Mouse (Mus musculus) forebrain, embryonic 14.5 days (tissue): ENCODE measurements around the gene Tmem63b. TPM values are rescaled to one million over a fixed set of nuclear protein-coding genes. Genes with fewer than 3 reads are reported as not detected.

Source experiments
- ATAC-seq: fragments of 200-750 bp; cut with Nextera tagmentation; 2 replicates; pipeline ENCODE4 v1.8.0; 2017; ENCODE audit warnings: mild to moderate bottlenecking, moderate library complexity
- DNase-seq: peaks from one replicate; pipeline ENCODE4 v3.0.0-alpha.2; 2015; ENCODE audit warnings: low spot score
- H3K27ac ChIP-seq: fragments of 300-500 bp; sonication (generic); 2 replicates; pipeline ENCODE4 v1.5.1; 2014; ENCODE audit warnings: low read depth, mild to moderate bottlenecking, control low read depth, low read length, moderate library complexity
- H3K27me3 ChIP-seq: fragments of 300-500 bp; sonication (generic); replicated peaks from 2 replicates; pipeline ENCODE4 v1.6.1; 2014; ENCODE audit warnings: low read length, control low read depth, mixed read lengths; ENCODE audit not compliant: control insufficient read depth, insufficient read depth
- H3K36me3 ChIP-seq: fragments of 300-500 bp; sonication (generic); 2 replicates; pipeline ENCODE4 v1.6.1; 2014; ENCODE audit warnings: low read length, control low read depth; ENCODE audit not compliant: control insufficient read depth, insufficient read depth
- H3K4me1 ChIP-seq: fragments of 300-500 bp; sonication (generic); 2 replicates; pipeline ENCODE4 v1.6.1; 2014; ENCODE audit warnings: antibody characterized with exemption, low read length, control low read depth; ENCODE audit not compliant: control insufficient read depth, insufficient read depth
- H3K4me2 ChIP-seq: fragments of 300-500 bp; sonication (generic); 2 replicates; pipeline ENCODE4 v1.6.1; 2014; ENCODE audit warnings: mild to moderate bottlenecking, control low read depth, low read length
- H3K4me3 ChIP-seq: fragments of 300-500 bp; sonication (generic); 2 replicates; pipeline ENCODE4 v1.5.1; 2014; ENCODE audit warnings: low read depth, low read length, control low read depth
- H3K9ac ChIP-seq: fragments of 300-500 bp; sonication (generic); 2 replicates; pipeline ENCODE4 v1.6.1; 2014; ENCODE audit warnings: mild to moderate bottlenecking, low read length, control low read depth, moderate library complexity
- H3K9me3 ChIP-seq: fragments of 300-500 bp; sonication (generic); replicated peaks from 2 replicates; pipeline ENCODE4 v1.6.1; 2016; ENCODE audit warnings: low read length, control low read depth, mixed read lengths; ENCODE audit not compliant: control insufficient read depth
- WGBS: fragments of 180-500 bp; shearing (Covaris S2); extraction: QIAGEN DNeasy Blood & Tissue Kit; methylation state at CpG from one replicate; pipeline ENCODE4 v1.1.7; 2014; 5-methylcytosine and 5-hydroxymethylcytosine counted together
- polyA plus RNA-seq: library from polyadenylated mRNA; unstranded; fragments of >200 nt; fragmentation: Nextera tagmentation; extraction: Ambion mirVana; gene quantifications from 2 replicates; pipeline ENCODE4 v1.2.1, GENCODE M21; 2014

The Tmem63b gene
- polyA plus RNA-seq, 1 experiment from 2014 or later: 70.9 TPM

DNA sequence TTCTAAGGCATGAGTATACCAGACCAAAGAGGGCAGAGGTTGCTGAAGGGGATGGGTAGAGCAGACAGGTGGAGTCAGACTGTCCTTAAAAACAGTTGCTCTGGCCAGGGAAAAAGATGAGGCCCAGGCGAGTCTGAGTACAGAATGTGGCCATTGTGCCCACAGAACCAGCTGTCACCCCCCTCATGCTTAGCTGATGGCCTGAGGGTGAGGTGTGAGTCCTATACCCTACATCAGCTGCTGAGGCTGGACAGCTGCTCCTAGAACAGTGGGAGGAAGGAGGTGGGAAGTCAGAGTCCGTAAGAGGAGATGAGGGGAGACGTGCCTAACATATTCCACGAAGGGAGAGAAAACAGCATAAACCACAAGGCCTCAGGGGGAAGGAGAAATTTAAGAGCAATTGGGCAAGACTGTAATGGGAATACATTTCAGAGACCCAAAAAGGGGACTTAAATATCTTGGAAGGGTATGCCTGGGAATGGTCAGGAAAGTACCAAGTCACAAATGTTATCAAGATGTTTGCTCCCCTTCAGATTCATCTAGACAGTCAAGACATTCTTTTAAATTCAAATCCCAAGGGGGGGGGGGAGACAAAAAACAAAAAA is 70.6 kb downstream of the Tmem63b start:
- Histone ChIP-seq H3K9ac (no peak overlapping the region), H3K4me2 (no peak overlapping the region), H3K9me3 (no peaks in the 10 kb centered on the region), H3K27me3 (no peaks in the 10 kb centered on the region), H3K4me1 (no peaks in the 10 kb centered on the region), H3K27ac (no peak overlapping the region), H3K36me3 (no peaks in the 10 kb centered on the region), H3K4me3 (no peak overlapping the region)
- ATAC-seq: no peak
- WGBS: 77% methylated on average over 4 of the region's 4 CpGs
- DNase-seq: no peak

GRCm38 (mm10) chr17:45612921-45613320 is 73.8 kb downstream of the Tmem63b start:
- Histone ChIP-seq H3K4me1 (no peaks in the 10 kb centered on the region), H3K27ac (no peak overlapping the region), H3K4me2 (no peak overlapping the region), H3K9ac (no peak overlapping the region), H3K9me3 (no peaks in the 10 kb centered on the region), H3K27me3 (no peaks in the 10 kb centered on the region), H3K4me3 (no peak overlapping the region), H3K36me3 (no peaks in the 10 kb centered on the region)
- DNase-seq (no peak), ATAC-seq (no peak)
- 87% methylated on average over 7 of the region's 7 CpGs for WGBS

DNA sequence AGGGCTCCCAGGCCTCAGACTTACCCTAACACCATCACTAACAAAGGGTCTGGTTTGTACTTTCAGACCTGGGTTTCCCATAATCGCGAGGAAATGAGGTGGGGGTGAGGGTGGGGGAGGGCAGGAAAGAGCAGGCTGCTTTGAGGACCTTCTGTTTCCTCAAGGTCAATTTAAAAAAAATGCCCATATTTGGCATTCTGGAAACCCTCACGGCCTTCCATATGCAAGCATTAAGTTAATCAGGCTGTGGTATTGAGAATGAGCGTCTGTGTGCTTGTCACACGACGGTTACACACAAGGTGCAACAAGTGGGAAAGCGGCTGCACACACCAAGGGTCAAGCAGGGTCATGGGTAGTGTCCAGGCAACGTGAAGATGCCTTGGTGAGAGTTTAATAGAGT is 74.7 kb downstream of the Tmem63b start:
- H3K9ac ChIP-seq: no peak overlapping the region
- no peaks in the 10 kb centered on the region for H3K9me3 ChIP-seq
- no peak overlapping the region for H3K4me3 ChIP-seq
- H3K27ac ChIP-seq: no peak overlapping the region
- no peaks in the 10 kb centered on the region for H3K27me3 ChIP-seq
- 87% methylated on average over 8 of the region's 8 CpGs for WGBS
- no peaks in the 10 kb centered on the region for H3K36me3 ChIP-seq
- no peak for DNase-seq
- H3K4me1 ChIP-seq: no peaks in the 10 kb centered on the region
- no peak for ATAC-seq
- H3K4me2 ChIP-seq: no peak overlapping the region

Other genes with a start within 250 kb of the Tmem63b start
- 1.1 and 1.4 TPM in 2 replicates for gene Spats1, start 211.5 kb downstream of the Tmem63b start, polyA plus RNA-seq
- gene Aars2, start 180.1 kb downstream of the Tmem63b start, polyA plus RNA-seq: 10.4 and 13.7 TPM in 2 replicates
- gene Tcte1, start 163.5 kb downstream of the Tmem63b start, polyA plus RNA-seq: 5.7 and 8.5 TPM in 2 replicates
- 19.2 and 21.2 TPM in 2 replicates for gene Tmem151b, start 137.2 kb downstream of the Tmem63b start, polyA plus RNA-seq
- 3.3 and 4.1 TPM in 2 replicates for gene Nfkbie, start 131.2 kb downstream of the Tmem63b start, polyA plus RNA-seq
- gene Slc35b2, start 123.0 kb downstream of the Tmem63b start, polyA plus RNA-seq: 99.4 and 102 TPM in 2 replicates
- 1,462 and 1,472 TPM in 2 replicates for gene Hsp90ab1, start 113.6 kb downstream of the Tmem63b start, polyA plus RNA-seq
- 53.0 and 60.9 TPM in 2 replicates for gene Slc29a1, start 87.3 kb downstream of the Tmem63b start, polyA plus RNA-seq
- not detected in 2 replicates for gene Mymx, start 84.8 kb downstream of the Tmem63b start, polyA plus RNA-seq
- gene Capn11, start 27.6 kb downstream of the Tmem63b start, polyA plus RNA-seq: 0.61 TPM in 1 of 2 replicates, not detected in the other
- 119 and 151 TPM in 2 replicates for gene Mrpl14, start 583 bp downstream of the Tmem63b start, polyA plus RNA-seq
- gene 1600014C23Rik, start 46.9 kb upstream of the Tmem63b start, polyA plus RNA-seq: 0.38 TPM in 1 of 2 replicates, not detected in the other